Mouse (Mus musculus) lung, embryonic 16.5 days (tissue): ENCODE data around the gene Olfr91. TPM values are rescaled to one million over a fixed set of nuclear protein-coding genes. Genes with fewer than 3 reads are reported as not detected.

Source experiments
- ATAC-seq: fragments of 200-750 bp; cut with Nextera tagmentation; 2 replicates; pipeline ENCODE4 v1.8.0; 2017; ENCODE audit warnings: low read depth, mild to moderate bottlenecking, moderate library complexity
- H3K27ac ChIP-seq: fragments of 300-500 bp; sonication (generic); 2 replicates; pipeline ENCODE4 v1.5.1; 2014; ENCODE audit warnings: mild to moderate bottlenecking, control low read depth, low read length
- H3K27me3 ChIP-seq: fragments of 300-500 bp; sonication (generic); 2 replicates; pipeline ENCODE4 v1.6.1; 2014; ENCODE audit warnings: low read depth, low read length, mixed read lengths; ENCODE audit not compliant: control insufficient read depth, insufficient read depth
- H3K36me3 ChIP-seq: fragments of 300-500 bp; sonication (generic); 2 replicates; pipeline ENCODE4 v1.6.1; 2014; ENCODE audit warnings: low read length; ENCODE audit not compliant: control insufficient read depth, insufficient read depth
- H3K4me1 ChIP-seq: fragments of 300-500 bp; sonication (generic); replicated peaks from 2 replicates; pipeline ENCODE4 v1.6.1; 2014; ENCODE audit warnings: low read length, mixed read lengths; ENCODE audit not compliant: control insufficient read depth, insufficient read depth
- H3K4me2 ChIP-seq: fragments of 300-500 bp; sonication (generic); 2 replicates; pipeline ENCODE4 v1.6.1; 2014; ENCODE audit warnings: low read depth, low read length, control low read depth
- H3K4me3 ChIP-seq: fragments of 300-500 bp; sonication (generic); 2 replicates; pipeline ENCODE4 v1.5.1; 2014; ENCODE audit warnings: mild to moderate bottlenecking, low read length, control low read depth
- H3K9ac ChIP-seq: fragments of 300-500 bp; sonication (generic); 2 replicates; pipeline ENCODE4 v1.6.1; 2014; ENCODE audit warnings: low read length, control low read depth
- H3K9me3 ChIP-seq: fragments of 300-500 bp; sonication (generic); 2 replicates; pipeline ENCODE4 v1.6.1; 2016; ENCODE audit warnings: low read length; ENCODE audit not compliant: control insufficient read depth
- WGBS: fragments of 180-500 bp; shearing (Covaris S2); extraction: QIAGEN DNeasy Blood & Tissue Kit; methylation state at CpG from one replicate; pipeline ENCODE4 v1.1.7; 2014; 5-methylcytosine and 5-hydroxymethylcytosine counted together
- polyA plus RNA-seq: library from polyadenylated mRNA; unstranded; fragments of >200 nt; fragmentation: Nextera tagmentation; extraction: Ambion mirVana; gene quantifications from 2 replicates; pipeline ENCODE4 v1.2.1, GENCODE M21; 2015

The Olfr91 gene
- polyA plus RNA-seq, 1 experiment from 2014 or later = not detected

- peaks cover 26% of the 10 kb centered on the region for H3K4me1 ChIP-seq
- peak overlapping the region; percentile 81 for H3K4me2 ChIP-seq
- 0 out of 2 replicates have a peak, but pooled peaks have one; percentile 0 for ATAC-seq
- no peaks in the 10 kb centered on the region for H3K9me3 ChIP-seq
- 0 out of 2 replicates have a peak, but pooled peaks cover 3% of the 10 kb centered on the region for H3K36me3 ChIP-seq
- 8% methylated on average over 39 of the region's 39 CpGs for WGBS
- H3K27me3 ChIP-seq = peaks cover 6% of the 10 kb centered on the region; the same call in 1 of the 2 replicates
- H3K4me3 ChIP-seq = peak overlapping the region; percentile 59
- H3K9ac ChIP-seq = peak overlapping the region; percentile 71
- H3K27ac ChIP-seq = no peak overlapping the region
Measured at GRCm38 (mm10) chr17:37049570-37050310, 48.3 kb downstream of the Olfr91 start.

GRCm38 (mm10) chr17:37048383-37048782, 49.7 kb downstream of the Olfr91 start:
- Histone ChIP-seq H3K4me3 (no peak overlapping the region), H3K9ac (no peak overlapping the region), H3K9me3 (no peaks in the 10 kb centered on the region), H3K4me1 (peaks cover 26% of the 10 kb centered on the region), H3K4me2 (no peak overlapping the region), H3K27me3 (peaks cover 6% of the 10 kb centered on the region; the same call in 1 of the 2 replicates), H3K36me3 (no peaks in the 10 kb centered on the region), H3K27ac (no peak overlapping the region)
- ATAC-seq = no peak
- 70% methylated on average over 7 of the region's 7 CpGs for WGBS

- Histone ChIP-seq H3K4me2 (no peak overlapping the region), H3K27ac (no peak overlapping the region), H3K27me3 (peaks cover 6% of the 10 kb centered on the region; the same call in 1 of the 2 replicates), H3K9me3 (no peaks in the 10 kb centered on the region), H3K36me3 (no peaks in the 10 kb centered on the region), H3K9ac (no peak overlapping the region), H3K4me1 (peaks cover 26% of the 10 kb centered on the region), H3K4me3 (no peak overlapping the region)
- ATAC-seq = no peak
- 26% methylated on average over 3 of the region's 3 CpGs for WGBS
Measured at GRCm38 (mm10) chr17:37047981-37048380, 50.1 kb downstream of the Olfr91 start.

GRCm38 (mm10) chr17:37047332-37047976, 50.6 kb downstream of the Olfr91 start:
- Histone ChIP-seq H3K4me2 (peak overlapping the region; percentile 96), H3K9ac (no peak overlapping the region), H3K27ac (no peak overlapping the region), H3K36me3 (no peaks in the 10 kb centered on the region), H3K27me3 (peaks cover 6% of the 10 kb centered on the region; the same call in 1 of the 2 replicates), H3K4me3 (no peak overlapping the region; the same call in 1 of the 2 replicates), H3K9me3 (no peaks in the 10 kb centered on the region), H3K4me1 (peaks cover 26% of the 10 kb centered on the region)
- 24% methylated on average over 19 of the region's 19 CpGs for whole genome bisulfite sequencing
- no peak for ATAC-seq

- Histone ChIP-seq H3K4me3 (peak overlapping the region; percentile 92), H3K9ac (peak overlapping the region; percentile 92), H3K36me3 (no peaks in the 10 kb centered on the region), H3K27ac (peak overlapping the region; percentile 61), H3K9me3 (no peaks in the 10 kb centered on the region), H3K4me2 (peak overlapping the region; percentile 96), H3K4me1 (peaks cover 26% of the 10 kb centered on the region), H3K27me3 (peaks cover 6% of the 10 kb centered on the region; the same call in 1 of the 2 replicates)
- WGBS = under 1% methylated on average over 50 of the region's 58 CpGs
- ATAC-seq = peak; percentile 83
Measured at GRCm38 (mm10) chr17:37046312-37047112, 51.6 kb downstream of the Olfr91 start.

GRCm38 (mm10) chr17:37045611-37046311, 52.3 kb downstream of the Olfr91 start, which contains the start of gene Gabbr1:
Gene Gabbr1, plus strand, starts transcription at chr17:37045966.
- WGBS = under 1% methylated on average over 43 of the region's 55 CpGs
- H3K27me3 ChIP-seq = peaks cover 6% of the 10 kb centered on the region; the same call in 1 of the 2 replicates

GRCm38 (mm10) chr17:37044651-37045244, 53.3 kb downstream of the Olfr91 start:
- no peaks in the 10 kb centered on the region for H3K9me3 ChIP-seq
- peak overlapping the region; percentile 96 for H3K4me2 ChIP-seq
- no peak overlapping the region for H3K27ac ChIP-seq
- WGBS = 52% methylated on average over 7 of the region's 7 CpGs
- H3K27me3 ChIP-seq = peaks cover 6% of the 10 kb centered on the region; the same call in 1 of the 2 replicates
- H3K4me1 ChIP-seq = peaks cover 21% of the 10 kb centered on the region
- no peak for ATAC-seq
- peak overlapping the region; percentile 92 for H3K4me3 ChIP-seq
- H3K9ac ChIP-seq = peak overlapping the region; percentile 92
- no peaks in the 10 kb centered on the region for H3K36me3 ChIP-seq

More at GRCm38 (mm10) chr17:37045611-37046311, 52.3 kb downstream of the Olfr91 start, which contains the start of gene Gabbr1:
- Histone ChIP-seq H3K4me1 (peaks cover 26% of the 10 kb centered on the region), H3K36me3 (no peaks in the 10 kb centered on the region), H3K9me3 (no peaks in the 10 kb centered on the region), H3K4me2 (peak within 1 kb of the TSS; percentile 96), H3K4me3 (peak within 1 kb of the TSS; percentile 92), H3K27ac (peak within 1 kb of the TSS; percentile 61), H3K9ac (peak within 1 kb of the TSS; percentile 92)
- ATAC-seq = peak; percentile 93
